Mouse (Mus musculus): ENCODE data around the gene Marc1.

The Marc1 gene

DNA sequence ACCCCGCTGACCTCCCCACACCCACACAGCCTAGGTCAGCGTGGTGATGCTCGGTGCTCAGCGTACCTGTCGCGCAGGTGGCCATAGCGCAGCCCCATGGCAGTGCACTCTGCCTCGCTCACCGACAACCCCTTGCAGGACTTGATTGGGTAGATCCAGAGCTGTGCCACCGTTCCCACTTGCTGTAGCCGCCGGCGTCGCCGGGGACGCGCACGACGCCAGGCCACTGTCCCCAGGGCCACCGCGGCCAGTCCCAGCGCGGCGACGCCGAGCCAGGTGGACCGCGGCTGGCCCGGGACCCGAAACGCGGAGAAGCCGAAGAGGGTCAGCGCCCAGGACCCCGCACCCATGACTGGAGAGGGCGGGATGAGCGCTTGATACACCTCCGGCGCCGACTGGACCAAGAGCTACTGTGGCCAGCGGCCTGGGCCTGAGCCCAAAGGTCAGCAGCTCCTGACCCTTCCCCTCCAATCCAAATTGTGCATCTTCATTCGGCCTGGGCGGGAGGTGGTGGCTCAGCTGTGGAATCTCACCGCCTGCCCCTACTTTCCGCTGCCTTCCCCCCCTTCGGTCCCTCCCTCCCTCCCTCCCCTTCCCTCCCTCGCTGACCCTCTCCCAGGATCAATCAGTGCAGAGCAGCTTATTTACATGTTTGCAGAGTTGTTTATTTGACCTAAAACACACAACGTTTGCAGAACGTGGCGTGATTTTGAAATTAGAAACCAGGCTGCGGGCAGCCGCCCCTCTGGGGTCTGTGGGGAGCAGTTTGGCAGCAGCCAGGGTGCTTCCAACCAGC, at the start of gene Marc1:
Marc1 (minus strand) TSS at position 534 of the 796 bp plus-strand sequence.
- no peak for DNase-seq (ENCODE audit: low read depth, low spot score)

- no peak for DNase-seq (ENCODE audit: low read depth, low spot score)
Observed at GRCm38 (mm10) chr1:184860276-184860675, 49.2 kb upstream of the Marc1 start.

- DNase-seq (ENCODE audit: low read depth, low spot score) = no peak
Observed at GRCm38 (mm10) chr1:184858253-184858652, 47.1 kb upstream of the Marc1 start.

GRCm38 (mm10) chr1:184857216-184857615, 46.1 kb upstream of the Marc1 start:
- DNase-seq (ENCODE audit: low read depth, low spot score) = no peak

- DNase-seq (ENCODE audit: low read depth, low spot score) = no peak
Observed at GRCm38 (mm10) chr1:184853922-184854321, 42.8 kb upstream of the Marc1 start.

DNA sequence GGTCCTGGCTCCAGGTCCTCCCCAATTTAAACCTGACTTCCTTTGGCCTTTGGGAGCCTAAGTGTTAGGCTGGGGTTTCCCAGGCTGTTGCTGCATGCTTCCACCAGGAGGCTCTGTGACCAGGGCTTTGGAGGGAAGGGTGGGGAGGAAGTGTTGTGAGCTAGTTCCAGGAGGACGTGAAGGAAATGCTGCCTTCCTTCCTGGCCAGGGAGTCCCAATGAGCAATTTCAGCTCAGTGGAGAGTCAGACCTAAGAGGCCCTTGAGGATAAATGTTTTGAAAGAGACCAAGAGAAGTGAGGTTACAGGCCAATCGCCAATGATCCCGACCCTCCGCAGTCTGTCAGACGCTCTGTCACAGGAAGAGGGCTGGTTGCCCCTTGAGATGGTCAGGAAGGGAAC, 42.2 kb upstream of the Marc1 start:
- no peak for DNase-seq (ENCODE audit: low read depth, low spot score)

GRCm38 (mm10) chr1:184851741-184852618, 40.9 kb upstream of the Marc1 start:
- DNase-seq (ENCODE audit: low read depth, low spot score) = peak; percentile 77

DNA sequence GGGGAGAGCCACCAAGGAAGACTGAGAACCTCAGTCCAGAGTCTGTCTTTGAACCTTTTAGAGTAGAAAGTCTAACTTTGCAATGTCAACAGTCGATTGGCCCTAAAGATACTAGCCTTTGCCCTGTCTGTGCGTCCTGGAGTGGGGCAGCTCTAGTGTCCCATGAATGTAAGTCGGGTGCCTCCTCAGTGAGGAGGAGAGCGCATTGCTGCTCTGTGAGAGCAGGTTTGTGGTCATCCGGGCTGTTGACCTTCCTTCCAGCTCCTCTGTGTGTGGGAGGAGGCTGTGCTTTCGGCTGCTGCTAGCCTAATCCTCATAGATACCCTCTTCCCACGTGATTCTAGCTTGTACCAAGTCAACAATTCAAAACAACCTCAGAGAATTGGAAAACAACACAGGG, 40.1 kb upstream of the Marc1 start:
- DNase-seq (ENCODE audit: low read depth, low spot score) = no peak

- no peak for DNase-seq (ENCODE audit: low read depth, low spot score)
Observed at GRCm38 (mm10) chr1:184846973-184847372, 35.9 kb upstream of the Marc1 start.

DNA sequence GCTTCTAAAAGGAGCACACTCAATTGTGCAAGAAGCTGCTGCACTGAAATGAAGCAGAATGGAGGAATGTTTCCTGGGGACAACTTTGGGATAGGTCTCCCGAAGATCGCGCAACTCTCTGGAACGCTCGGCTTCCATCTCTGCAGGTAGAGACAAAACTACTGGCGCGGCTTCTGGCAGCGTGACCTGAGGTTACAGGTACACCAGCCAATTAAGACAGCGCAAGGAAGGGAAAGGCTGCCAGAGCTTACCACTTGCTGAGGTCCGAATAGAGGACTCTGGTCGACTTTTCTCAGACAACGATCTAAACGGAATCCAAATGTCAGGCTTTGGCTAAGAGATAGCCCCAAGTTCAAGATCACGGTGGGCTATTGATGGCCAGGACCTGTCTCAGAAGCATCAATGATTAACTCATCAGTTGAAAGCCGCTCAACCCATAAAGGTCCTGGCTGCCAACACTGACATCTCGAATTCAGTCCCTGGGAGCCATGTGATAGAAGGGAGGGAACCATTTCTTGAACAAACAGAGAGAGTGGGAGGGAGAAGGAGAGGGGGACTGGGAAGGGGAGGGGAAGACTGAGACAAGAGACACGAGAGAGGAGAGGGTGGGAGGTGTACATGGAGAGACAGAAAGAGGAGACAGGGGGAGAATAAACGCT, 35.1 kb upstream of the Marc1 start, which contains the start of gene Marc2:
Marc2 (minus strand) TSS at position 360 of the 659 bp plus-strand sequence.
- no peak for DNase-seq (ENCODE audit: low read depth, low spot score)

GRCm38 (mm10) chr1:184845111-184846071, 34.3 kb upstream of the Marc1 start:
- DNase-seq (ENCODE audit: low read depth, low spot score) = peak; percentile 81

DNA sequence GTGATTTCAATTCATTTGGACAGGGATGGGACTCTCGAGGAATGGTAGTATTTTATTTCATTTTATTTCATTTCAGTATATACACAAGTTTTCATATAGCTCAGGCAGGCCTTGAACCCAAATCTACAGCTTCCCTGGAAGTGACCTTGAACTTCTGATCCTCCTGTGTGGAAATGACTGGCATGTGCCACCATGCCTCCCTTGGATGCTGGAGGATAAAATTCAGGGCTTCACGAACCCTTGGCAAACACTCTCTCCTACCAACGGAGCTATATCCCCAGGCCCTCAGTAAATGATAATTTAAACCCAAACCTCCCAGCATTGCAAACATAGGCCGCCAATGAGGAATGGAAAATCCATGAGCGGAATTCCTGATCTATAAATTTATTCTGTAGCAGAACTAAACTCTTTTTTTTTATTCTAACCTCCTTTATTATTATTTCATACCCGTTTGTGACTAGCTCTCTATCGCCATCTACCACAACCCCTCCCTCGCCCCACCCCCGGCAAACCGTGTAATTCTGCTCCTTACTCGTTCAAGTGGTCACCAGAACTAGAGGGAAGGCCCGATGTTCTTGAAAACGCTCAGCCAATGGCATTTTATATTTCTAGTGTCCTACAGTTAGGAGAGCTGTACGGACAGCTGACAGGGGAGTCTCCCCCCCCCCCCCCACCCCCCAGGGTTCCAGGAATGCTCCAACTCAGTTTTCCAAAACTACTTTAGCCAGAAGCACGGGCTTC, 33.4 kb upstream of the Marc1 start:
- no peak for DNase-seq (ENCODE audit: low read depth, low spot score)

- DNase-seq (ENCODE audit: low read depth, low spot score) = no peak
Observed at GRCm38 (mm10) chr1:184837649-184838048, 26.5 kb upstream of the Marc1 start.

- DNase-seq (ENCODE audit: low read depth, low spot score) = no peak
Observed at GRCm38 (mm10) chr1:184836350-184836749, 25.2 kb upstream of the Marc1 start.

- DNase-seq (ENCODE audit: low read depth, low spot score) = no peak
Observed at GRCm38 (mm10) chr1:184833499-184833898, 22.4 kb upstream of the Marc1 start.

- no peak for DNase-seq (ENCODE audit: low read depth, low spot score)
Observed at GRCm38 (mm10) chr1:184832211-184832610, 21.1 kb upstream of the Marc1 start.

- DNase-seq (ENCODE audit: low read depth, low spot score) = no peak
Observed at GRCm38 (mm10) chr1:184829897-184830296, 18.8 kb upstream of the Marc1 start.

- no peak for DNase-seq (ENCODE audit: low read depth, low spot score)
Observed at GRCm38 (mm10) chr1:184827175-184827701, 16.1 kb upstream of the Marc1 start.

- DNase-seq (ENCODE audit: low read depth, low spot score) = no peak
Observed at GRCm38 (mm10) chr1:184825093-184825492, 14.0 kb upstream of the Marc1 start.

GRCm38 (mm10) chr1:184824439-184824851, 13.3 kb upstream of the Marc1 start:
- DNase-seq (ENCODE audit: low read depth, low spot score) = peak; percentile 62

Measured in telencephalon, adult 2 months (tissue).